Mouse (Mus musculus) ovary, postnatal 36 days (tissue): ENCODE measurements around the gene Tcap.
A peak's percentile ranks its signal among the peaks of the same experiment; 100 is the strongest.

Experiments
- DNase-seq: peaks from one replicate; pipeline ENCODE4 v3.0.0; 2022; ENCODE audit warnings: low spot score, mixed read lengths

The Tcap gene

DNA sequence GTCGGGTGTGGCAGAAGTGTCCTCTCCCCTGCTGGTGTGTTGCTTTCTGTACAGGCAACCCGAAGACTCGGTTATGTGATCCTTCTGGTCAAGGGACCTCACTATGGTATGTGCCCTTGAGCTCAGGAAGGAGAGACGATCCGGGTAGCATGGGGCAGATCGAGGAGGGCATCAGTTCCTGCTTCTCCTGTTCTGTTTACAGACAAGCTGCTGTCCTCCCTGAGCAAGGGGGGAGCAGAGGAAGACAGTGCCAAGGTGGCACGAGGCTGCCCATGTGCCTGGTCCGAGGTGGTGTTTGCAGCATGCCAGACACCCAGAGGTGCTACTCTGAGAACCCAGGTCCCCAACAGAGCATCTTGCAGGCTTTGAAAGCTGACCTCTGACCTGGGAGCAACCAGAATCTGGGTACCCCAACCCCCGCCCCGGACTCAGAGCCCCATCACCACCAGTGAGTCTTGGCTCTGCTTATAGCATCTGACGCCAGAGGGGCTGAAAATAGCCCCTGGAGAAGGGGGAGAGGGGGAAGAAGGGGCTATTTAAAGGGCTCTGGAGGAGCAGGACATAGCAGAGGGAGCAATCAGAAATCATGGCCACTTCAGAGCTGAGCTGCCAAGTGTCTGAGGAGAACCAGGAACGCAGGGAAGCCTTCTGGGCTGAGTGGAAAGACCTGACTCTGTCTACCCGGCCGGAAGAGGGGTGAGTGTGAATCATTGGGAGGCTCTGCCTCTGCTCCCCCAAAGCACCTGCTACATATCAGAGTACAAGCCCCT is at the start of gene Tcap:
Gene Tcap, plus strand, starts transcription at position 551 of the 770 bp plus-strand sequence.
- no peak for DNase-seq

DNA sequence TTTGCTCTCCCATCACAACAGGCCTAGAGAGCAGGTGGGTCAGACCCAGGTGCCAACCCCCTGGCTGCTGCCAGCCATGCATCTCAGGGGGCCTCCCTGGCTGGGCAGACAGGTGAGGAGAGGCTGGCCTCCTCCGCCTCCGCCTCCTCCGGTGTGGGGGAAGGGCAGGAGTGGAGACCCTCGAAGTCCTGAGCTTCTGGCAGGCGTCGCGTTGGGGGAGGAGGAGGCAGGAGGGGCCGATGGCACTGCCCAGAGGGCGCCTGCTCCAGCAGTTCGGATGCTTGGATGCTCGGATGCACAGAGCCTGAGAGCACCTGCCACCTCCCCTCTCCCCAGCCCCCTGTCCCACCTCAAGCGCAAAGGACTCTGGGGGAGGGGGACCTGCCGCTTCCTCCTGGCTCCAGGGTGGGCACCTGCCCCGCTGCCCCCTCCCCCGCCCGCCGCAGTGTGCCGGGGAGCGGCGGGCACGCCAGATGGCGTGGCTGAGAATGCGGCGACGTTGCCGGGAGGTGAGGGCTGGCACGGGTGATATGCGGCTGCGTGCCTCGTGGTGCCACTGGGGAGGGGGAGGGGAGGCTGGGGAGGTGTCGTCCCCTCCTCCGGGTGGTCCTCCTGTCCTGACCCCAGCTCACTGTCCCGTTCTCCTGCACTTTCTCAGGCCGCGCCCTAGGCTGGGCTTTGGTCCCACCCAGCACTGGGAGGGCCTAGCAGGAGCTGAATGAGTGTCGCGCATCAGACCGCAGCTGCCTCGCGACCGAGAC is 49.5 kb upstream of the Tcap start:
- DNase-seq: no peak

DNA sequence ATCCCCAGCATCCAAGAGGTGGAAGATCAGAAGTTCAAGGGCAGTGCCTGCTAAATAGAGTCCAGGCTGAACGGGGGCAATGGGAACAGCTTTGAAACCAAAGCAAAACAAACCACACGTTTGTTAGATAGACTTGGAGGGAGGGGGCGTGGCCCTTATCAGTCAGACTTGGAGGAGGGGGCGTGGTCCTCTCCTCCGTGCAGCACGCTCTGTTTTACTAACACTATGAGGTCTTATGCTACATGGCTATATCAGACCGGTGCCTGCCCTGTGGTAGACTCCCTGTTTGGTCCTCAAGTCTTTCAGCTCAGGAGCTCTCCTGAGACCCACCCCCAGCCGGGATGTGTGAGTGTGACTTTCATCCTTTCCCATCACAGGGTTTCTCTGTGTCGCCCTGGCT is 48.4 kb upstream of the Tcap start:
- DNase-seq: no peak

DNA sequence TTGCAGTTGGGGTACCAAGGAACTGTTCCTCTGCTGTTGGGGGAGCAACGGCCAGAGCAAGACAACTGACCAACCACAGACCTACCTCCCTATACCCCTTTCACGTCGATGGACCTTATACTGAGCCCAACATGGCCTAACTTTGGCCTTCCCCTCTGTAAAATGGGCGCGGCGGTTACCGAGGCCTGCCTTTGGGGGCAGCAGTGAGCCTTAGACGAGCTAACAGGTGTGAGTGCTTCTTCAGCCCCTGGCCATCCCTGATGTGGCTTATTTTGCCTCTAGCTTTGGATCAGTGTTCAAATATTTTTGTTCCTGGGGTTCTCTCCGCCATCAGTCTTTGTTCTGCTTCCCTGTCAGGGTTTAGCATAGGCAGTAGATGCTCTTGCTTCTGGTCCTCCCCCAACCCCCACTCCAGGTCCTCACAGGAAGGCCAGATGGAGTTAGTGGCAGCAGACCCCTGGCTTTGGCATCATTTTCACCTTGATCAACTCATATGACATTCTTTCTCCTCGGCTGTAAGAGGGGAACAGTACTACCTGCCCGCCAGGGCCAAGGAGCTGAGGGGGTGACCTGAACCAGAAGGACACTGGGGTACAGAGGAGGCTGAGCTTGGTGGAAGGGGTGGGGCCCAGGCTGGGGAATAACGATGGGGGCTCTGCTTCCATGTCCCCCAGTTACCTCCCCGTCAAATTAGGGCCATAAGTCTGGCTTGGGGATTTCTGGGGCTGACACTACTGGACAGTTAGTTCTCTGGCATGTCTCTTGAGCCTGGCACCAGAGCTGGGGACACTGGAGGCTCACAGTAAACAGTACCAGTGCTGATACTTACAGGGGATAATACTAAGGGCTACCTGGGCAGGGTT is 47.1 kb upstream of the Tcap start:
- no peak for DNase-seq

DNA sequence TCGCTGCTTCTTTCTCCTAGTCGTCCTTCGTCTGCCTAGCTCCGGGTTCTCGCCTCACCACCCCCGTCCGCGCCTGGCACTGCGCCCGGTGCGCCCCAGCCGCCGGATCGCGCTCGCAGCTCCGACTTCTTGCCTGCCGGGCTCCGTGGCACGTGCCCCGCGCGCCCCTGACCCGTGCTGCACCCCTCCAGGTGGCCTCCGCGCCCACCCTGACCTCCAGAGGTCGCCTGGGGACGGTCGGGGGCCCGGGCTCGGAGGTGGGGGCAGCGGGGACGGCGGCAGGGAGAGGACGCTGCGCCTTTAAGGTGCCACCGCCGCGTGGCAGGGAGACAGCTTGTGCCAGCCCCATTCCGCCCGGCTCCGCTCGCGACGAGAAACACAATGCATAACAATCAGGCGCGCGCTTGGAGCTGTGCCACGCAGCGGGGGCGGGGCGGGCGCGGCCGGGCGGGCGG is 45.1 kb upstream of the Tcap start:
- peak; percentile 55 for DNase-seq

DNA sequence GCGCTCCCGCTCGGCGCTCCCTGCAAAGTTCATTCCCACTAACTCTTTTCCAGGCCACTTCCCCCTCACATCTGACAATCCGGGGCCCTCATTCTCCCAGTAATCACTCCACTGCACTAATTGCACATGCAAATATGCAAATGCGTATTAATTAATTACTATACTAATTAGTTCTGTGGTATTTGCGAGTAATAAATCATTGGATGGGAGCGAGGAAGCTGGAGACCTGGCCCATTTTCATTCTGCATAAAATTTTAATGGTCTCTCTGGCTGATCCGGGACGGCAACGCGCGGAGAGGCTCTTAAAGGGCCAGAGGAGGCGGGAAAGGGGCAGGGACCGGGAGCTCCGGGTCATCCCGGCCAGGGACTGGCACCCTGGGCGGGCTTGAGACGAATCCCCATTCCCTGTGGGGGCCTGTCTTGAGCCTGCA is 44.5 kb upstream of the Tcap start:
- DNase-seq: no peak

DNA sequence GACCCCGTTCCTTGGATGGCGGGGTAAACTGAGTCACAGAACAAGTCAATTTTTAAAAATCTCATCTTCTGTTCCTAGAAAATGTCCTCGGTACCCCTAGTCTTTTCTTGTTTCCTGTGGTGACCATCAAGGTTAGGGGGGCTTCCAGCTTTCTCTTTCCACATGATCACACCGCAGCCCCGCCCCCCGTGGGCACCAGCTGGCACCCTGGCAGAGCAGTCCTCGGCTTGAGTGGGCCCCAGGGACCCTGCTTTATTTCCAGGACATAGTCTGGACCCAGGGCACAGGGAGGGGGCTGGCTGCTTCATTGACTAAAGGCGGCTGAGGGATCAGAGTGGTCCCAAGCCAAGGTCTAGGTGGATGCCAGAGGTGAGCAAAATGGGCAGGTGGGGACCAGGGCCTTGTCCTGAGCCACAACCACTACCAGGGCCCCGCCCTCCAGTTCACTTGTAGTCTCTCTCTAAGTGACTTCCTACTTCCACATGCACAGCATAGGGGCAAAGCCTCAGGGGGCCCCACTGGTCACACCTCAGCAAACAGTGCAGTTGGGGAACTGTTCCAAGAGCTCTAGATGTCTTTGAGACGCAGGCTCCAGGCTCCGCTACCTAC is 43.8 kb upstream of the Tcap start:
- no peak for DNase-seq

DNA sequence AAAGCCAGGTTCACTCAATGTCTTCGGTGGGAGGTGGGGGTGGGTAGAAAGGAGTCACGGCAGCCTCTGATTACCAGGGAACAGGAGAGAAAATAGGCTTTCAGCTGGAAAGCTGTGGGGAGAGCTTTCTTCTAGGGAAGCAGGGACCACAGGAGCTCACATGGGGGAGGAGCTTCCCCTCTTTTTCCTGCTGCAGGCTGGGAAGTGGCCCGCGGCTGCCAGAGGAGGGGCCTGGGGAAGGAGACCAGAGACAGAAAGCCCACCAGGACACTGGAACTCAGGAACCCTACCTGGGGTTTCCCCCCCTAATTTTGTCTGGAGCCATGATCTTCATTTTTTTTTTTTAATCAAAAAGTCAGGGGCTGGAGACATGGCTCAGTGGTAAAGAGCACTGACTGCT is 43.0 kb upstream of the Tcap start:
- DNase-seq: no peak

DNA sequence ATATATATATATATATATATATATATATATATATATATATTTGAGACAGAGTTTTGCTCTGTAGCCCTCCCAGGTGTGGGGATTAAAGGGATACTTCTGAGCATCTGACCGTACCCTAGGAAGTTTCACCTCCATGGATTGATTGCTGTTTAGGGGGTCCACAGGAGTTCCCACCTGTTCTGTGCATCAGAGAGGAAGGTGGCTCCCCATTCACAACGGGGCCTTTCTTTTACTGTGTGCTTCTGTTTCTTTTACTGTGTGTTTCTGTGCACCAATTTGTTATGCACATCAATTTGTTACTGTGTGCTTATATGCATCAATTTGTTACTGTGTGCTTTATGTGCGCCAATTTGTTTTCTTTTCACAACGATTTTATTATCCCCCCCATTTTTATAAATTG is 42.4 kb upstream of the Tcap start:
- DNase-seq: no peak

DNA sequence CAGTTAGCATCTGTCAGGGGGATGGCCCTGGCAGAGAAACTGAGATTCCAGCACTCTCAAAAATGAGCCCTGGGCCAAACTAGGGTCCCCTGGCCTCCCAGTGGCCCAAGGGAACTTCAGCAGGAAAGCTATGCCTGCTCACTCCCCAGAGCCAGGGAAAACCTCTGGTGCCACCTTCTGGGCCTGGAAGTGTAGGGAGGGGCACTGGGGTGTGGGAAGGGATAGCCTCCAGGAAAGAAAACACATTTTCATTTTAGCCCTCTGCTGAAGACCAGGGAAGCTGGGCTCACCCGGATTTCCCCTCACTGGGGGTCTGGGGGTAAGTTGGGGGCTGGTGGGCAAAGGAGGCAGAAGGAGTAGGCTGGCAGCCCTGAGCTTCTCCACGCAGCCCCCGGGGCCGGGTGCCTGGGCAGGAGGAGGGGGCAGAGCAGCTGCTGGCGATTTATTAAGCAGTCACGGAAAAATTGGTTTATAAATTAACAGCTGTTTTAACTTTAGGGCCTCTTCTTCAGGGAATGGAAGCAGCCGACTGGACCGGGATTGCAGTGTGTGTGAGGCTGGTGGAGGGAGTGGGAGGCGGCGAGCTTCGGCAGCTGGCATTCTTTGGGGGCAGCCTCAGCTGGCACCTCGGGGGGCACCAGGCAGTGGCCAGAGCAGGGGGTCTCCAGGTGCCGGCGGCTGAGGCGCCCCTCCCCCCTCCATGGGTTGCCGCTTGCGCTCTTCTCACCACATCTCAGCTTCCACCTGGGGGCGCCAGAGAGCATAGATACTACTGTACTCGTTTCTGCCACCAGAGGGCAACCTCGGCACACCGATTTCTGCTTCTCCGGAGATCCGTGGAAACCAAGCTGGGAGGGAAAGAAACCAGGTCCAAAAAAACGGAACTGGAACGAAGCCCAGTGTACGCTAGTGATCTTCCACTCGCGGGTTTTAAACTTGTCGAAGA is 41.3 kb upstream of the Tcap start:
- peak; percentile 90 for DNase-seq

DNA sequence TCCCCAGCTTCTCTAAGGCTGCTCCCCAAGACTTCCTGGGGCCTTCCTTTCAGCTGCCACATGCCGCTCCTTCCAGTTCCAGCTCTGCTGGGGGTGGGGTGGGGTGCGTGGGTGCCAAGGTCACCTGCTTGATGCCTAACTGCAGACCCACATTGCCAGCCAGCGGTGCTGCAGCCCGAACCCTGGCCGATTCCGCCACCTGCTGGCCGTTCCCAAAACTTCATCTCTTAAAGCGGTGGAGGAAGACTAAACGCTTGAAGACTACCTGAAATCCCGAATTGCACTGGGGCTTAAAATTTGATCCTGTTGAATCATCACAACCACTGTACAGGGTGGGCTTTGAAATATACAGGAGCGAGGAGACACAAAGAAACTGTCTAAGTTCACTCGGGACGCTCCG is 38.4 kb upstream of the Tcap start:
- DNase-seq: peak; percentile 81

DNA sequence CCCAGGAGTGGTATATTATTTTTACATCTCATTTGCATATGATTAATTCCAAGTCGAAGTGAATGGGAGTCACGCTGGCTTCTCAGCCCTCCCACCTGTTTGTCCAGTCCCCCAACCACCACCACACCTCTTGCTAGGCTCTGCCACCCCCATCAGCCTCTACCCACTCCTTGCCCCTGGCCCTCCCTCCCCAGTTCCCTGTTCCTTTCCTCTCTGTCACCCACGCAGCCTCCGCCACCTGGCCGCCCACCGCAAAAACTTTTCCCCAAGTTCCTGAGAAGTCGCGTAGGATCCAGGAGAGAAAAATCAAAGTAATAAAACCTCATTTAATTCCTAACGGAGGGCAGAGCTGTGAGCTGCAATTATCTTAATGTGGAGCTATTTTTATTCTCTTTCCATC is 37.4 kb upstream of the Tcap start:
- DNase-seq: no peak

DNA sequence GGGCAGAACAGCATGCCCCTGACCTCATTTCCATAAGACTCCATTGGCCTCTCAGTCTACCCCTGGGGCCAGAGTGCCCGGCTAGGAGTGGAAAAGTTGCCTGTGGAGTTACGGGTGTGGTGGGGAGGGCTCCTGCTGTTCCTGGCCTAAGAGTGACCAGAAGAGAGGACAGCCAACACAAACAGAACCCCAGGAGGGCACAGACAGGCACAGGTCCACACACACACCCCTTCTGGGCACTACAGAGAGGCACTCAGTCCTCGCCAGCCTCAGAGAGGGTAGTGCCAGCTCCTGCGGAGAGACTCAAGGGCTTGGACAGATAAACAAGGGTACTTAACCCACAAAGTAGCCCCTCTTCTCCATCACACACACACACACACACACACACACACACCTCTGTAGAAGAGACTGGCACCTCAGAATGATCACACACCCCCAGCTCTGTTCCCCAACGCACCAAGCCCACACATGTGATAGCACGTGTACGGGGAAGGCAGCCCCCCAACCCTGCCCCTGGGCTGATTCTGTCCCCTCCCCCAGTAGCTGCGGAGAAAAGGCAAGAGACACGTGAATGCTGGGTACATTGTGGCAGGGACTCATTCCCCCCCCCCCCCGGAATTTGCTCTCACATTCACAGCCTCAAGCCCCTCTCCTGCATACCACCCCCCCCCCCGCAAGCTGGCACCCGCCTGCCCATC is 36.1 kb upstream of the Tcap start:
- no peak for DNase-seq

DNA sequence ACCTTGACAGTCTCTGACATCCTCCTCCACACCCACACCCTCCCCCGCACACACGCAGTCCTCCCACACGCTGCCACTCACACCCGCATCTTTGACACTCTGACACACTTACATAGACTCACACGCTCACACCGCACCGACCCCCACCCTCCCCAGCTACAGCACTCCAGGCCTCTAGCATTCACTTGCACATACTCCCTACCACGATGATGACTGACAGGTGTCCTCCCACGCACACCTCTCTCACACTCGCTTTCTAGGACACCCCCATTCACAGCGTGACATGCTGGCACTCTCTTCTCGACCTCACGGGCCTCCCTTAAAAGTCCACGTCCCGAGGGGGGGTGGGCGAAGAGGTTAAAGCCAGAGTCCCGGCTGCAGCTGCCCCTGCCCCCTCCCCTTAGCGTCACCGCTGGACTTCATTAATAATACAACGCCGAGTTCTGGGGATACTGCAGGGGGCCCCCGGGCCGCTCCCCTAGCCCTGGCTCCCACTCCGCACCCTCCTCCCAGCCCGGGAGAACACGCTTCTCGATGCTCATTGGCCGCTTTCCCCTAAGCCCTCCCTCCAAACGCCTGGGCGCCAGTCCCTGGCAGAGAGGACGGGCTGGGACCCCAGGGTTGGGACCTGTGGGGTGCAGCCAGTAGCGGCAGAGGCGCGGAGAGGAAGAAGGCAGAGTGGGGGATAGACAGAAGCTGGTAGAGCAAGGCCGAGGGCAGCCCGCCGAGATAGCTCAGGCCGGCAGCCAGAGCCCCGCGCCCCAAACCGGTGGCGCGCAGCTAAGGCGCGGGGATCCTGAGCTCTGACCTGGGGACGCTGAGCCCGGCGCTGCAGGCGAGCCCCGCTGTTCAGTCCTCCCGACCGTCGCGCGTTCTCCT is 35.3 kb upstream of the Tcap start, which contains the start of gene Ppp1r1b:
Gene Ppp1r1b, plus strand, starts transcription at position 322 of the 879 bp plus-strand sequence.
- peak; percentile 61 for DNase-seq

DNA sequence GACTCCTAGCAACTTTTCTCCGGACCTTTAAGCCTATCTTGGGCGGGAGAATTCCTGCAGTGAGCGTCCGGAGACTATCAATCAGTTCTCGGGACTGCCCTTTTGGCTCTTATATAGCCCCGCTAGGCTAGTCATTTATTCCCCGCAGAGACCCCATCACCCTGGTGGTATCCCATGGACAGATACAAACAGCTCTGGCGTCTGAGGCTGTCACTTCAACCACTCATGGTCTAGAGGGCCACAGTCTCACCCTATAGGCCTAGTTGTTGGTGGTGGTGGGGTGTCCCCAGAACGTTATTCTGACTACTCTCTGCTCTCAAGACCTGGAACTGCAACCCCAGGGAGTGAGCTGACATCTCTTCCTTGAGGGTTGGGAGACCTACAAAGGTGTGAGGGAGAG is 34.3 kb upstream of the Tcap start:
- DNase-seq: no peak

DNA sequence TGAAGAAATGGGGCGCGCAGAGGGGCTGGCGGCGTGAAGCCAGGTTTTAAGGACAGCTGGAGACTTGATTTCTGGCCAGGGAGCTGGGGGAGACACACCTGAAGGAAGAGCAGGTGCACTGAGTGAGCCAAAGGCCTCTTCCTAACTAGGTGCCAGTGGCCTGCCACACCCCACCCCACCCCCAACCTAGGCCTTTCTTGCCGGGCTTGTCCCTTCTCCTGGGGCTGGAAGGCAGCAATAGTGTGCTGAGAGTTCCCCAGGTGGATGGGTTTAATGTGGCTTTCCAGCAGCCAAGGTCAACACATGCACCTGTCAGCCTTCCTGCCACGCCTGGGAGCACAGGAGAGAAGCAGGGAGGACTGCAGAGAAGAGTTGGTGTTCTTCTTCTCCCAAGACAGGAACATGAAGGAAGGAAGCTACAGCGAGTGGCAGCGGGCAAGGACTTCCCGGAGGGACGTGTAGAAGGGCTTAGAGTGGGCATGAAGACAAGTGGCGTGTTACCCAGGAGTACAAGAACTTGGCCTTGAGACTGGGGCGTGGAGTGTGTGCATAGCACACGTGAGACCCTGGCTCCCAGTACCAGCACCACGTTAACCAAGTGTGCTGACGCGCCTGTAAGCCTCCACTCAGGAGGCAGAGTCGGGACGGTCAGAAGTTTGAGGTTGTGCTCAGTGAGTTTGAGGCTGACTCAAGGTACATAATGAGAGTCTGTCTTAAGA is 31.2 kb upstream of the Tcap start:
- no peak for DNase-seq

DNA sequence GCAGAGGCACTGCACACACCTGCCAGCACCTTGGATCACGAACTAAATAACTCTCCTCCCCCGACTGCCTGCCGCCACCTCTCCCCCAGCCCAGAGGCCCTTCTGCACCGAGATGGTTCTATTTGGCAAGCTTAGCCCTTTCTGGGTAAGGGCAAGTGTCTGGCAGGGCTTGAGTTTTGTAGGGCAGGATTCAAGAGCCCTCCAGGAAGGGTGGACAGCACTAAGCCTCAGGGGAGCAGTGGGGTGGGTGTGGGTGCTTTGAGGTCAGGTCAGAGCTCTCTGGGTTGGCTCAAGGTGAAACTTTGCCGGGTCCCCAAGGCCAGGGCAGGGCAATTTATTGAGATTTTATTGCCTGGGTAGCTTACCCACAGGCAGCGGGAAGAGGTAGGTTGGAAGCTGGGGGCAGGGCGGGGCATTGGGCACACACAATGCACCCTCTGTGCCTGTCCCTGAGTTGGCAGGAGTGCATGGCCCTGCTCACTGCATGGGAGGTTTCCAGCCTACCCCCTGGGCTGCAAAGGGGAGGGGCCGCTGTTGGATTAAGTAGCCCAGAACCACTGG is 29.9 kb upstream of the Tcap start:
- DNase-seq: peak; percentile 50

DNA sequence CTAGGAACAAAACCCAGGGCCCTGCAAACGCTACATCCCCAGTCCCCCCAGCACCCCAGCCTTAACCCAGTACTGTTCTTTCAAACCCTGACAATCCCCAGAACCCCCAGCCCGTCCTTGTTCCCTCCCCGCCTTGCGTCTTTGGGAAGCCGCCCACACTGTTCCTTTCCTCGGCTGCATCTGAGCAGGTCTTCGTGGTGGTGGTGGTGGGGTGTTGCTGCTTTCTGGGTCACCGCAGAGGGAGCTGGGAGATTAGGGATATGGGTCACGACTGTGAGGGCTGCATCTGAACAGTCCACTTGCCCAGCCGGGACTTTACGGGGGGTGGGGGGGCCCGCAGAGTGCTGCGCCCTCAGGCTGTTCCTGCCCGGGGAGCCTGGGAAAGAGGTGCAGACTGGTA is 29.2 kb upstream of the Tcap start:
- DNase-seq: no peak
